Mouse (Mus musculus) cerebellum, postnatal 36 days (tissue): ENCODE data around the gene Ggact.

Experiments
- DNase-seq, 2 experiments: peaks; one replicate each; pipeline ENCODE4 v3.0.0; 2021 to 2022; ENCODE audit warnings: mixed read lengths in 2 of 2

Ggact gene

DNA sequence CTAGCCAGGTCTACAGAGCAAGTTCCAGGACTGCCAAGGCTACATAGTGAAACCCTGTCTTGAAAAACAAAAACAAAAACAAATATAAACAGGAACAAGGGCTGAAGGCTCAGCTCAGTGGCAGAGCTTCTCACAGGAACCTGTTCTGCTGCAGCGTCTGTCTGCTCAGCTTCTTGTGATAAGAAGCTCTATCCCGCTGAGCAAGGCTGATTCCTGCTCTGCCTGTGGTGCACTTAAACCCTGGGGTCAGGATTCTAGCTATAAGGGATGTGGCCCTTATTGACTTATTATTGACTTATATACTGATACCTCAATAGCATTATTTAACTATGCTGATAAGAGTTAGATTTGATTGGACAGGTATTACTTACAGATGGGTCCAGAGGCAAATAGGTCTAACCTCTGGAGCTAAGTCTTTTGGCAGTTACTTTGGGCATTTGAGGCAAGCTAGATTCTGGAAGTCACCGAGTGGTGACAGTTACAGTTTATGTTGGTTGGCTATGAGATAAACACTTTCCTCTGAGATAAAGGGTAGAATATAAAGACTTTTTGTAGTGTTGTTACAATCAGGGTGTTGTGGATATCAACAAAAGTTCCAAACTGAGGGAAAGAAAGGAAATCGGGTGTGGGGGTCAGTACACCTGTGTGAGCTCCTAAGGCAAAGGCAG lies 48.0 kb downstream of the Ggact start:
- no peak for DNase-seq

DNA sequence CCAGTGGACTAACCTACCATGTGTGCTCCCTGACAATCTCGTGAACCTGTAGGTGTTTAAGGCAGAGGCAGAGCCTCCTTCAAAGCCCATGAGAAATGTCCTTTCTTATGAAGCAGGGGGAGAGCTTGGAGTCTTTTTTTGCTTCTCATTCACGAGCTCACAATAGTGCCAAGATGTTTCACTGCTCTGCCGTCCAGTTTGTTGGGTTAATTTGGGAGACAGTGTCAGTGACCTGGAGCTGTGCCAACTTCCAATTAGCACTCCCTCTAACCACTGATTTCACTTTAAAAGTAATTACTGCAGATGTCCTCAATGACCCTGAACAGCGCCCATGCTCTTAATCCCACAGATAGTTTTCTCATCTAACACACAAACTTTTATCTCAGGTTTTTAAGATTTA lies 50.9 kb downstream of the Ggact start:
- DNase-seq: peak in 1 of 2 experiments; percentile 19

DNA sequence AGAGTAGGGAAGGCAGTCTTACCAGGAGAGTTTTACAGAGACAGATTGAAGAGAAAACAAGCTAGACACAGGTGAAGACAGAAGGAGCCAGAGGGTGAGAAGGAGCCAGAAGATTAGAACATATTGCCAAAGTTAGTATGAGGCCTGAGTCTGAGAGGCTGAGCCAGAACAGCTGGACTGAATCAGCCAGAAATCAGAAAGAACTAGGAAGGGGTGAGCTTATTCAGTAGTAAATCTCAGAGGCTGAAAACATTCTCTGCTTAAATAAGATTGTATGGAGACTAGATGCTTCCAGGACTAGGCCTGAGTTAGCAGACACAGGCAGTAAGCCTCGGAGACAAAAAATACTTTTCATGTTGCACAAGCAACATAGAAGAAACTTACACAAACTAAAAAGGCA lies 53.8 kb downstream of the Ggact start:
- no peak for DNase-seq

DNA sequence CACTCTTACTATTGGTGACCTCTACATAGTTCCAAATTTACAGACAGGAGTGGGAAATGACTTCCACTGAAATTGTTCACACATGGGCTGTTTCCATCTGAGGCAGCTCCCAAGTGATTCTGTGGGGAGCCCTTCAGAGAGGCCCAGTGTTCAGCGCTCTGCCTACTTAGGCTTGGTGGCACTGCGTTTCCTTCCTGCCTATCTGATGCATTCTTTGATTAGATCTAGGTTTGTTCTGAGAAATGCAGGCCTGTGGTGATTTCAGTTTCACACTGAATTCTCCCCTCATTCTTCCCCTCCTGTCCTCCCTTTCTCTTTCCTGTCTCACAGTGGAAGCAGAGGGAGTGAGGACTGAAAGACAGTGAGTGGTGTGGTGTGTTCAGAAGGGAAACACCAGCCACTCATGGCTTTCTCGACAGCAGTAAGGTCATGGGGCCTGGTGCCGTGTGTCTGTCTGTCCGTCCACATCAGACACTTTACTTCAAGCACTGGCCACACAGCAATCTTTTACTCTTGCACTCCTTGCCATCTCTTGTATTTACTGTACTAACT lies 61.0 kb downstream of the Ggact start:
- no peak for DNase-seq

DNA sequence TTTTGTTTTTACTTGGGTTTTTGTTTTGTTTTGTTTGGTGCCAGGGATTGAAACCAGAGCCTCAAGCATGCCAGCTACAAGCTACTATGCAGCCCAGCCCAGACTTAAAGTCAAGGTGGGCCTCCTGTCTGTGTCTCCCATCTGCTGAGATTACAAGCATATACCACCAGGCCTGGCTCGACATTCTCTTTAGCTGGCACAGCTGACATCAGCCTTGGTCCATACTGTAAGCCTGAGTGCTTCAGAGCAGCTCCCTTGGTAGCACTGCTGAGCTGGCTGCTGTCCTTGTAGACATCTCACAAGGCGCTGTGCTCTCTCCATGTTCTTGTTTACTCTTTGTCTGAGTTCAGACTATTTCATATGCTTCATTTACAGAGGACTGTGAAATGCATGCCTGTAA lies 76.5 kb downstream of the Ggact start:
- DNase-seq: peak; percentile 12 to 13

DNA sequence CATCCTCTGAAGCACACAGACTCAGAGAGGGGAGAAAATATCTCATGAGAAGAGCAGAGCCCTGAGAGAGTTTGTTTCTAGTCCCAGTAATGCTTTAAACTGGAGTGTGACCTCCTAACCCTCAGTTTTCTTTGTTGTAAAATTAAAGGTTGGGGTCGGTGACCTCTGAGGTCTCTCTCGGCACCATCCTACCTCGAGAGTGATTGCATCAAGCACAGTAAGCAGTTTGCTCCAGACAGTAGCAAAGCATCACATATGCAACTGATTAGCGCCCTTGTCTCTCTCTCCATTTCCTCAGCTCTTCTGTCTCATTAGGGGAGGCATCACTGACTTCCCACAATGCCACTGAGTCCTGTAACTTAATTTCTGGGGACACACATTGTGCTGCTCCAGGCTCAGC lies 77.3 kb downstream of the Ggact start:
- DNase-seq: no peak

DNA sequence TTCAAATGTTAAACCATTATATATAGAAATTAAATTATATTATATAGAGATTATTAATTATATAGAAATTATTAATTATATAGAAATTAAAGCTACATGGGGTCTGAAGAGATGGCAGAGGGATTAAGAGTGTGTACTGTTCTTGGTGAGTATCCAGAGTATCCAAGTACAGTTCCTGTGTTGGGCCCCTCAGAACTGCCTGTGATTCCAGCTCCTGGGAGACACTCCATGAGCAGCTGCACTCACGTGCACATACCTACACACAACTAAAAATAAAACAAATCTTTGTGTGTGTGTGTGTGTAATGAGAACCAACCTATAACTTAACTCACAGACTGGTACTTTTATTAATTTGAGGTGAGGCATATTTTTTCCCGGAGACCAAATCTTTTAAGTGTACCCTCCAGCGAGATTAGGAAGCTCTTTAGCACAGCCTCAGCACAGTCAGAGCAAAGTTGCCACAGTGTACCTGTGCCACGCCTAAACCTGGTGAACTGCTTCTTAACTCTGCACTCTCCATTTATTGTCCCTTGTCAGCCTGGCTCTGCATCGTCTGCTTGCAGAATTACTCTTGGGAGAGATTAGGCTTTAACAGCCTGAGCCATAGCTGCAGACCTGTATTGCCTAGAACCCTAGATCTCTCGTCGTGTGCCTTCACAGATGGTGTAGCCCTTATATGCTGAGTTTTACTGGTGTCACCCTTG lies 77.9 kb downstream of the Ggact start:
- no peak for DNase-seq

DNA sequence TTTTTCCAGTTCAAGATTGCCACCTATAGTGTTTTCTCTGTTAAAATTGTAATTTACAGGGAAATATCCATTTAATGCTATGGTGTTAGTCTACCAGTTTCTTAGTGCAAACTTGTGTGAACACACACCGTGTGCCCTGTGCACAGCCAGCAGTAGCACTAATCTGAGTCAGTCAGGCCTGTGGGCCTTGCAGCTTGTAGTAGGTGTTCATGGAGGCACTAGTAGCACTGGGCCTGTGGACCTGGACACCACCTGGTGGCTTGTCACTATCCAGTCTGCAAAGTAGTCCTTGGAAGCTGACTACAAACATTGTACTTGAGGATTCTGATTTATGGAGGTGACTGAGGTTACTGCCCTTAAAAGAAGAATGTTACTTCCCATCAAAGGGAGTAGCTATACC lies 78.8 kb downstream of the Ggact start:
- DNase-seq: no peak

DNA sequence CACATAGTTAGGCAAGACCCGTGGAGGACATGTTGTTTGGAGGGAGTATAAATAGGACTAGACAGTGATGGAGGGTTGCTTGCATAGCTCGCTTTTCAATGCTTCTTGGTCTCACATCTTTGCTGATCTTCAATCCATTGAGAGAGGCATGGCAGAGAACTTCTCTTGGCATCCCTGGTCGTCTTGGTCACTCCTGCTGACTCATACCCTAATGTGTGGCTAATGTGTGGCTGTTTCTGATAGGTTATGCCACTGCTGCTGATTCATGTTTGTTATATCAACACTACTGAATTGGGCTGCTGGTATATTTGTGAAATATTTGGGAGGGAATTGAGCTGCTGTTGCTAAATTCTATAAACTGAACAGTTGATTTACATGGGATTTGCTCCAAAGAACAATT lies 79.9 kb downstream of the Ggact start:
- no peak for DNase-seq

DNA sequence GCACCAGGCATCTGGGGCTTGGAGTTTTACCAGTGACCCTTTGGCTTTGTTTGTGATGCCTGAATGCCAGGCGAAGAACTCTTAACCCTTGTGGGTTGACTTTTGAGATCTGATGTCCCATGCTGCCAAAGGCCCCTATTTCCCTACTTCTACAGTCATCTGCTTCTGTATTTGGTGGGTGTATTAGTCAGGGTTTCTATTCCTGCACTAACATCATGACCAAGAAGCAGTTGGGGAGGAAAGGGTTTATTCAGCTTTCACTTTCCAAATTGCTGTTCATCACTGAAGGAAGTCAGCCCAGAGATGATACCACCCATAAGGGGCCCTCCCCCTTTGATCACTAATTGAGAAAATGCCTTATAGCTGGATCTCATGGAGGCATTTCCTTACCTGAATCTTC lies 83.1 kb downstream of the Ggact start:
- no peak for DNase-seq

DNA sequence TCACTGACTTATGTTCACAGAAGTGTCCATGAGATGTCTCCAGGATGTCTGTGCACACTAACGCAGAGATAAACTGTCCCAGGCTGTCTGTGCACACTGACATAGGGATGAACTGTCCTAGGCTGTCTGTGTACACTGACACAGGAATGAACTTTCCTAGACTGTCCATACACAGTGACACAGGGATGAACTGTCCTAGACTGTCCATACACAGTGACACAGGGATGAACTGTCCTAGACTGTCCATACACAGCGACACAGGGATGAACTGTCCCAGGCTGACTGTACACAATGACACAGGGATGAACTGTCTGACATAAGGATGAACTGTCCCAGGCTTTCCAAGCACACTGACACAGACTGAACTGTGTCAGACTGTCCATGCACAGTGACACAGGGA lies 88.1 kb downstream of the Ggact start:
- no peak for DNase-seq

DNA sequence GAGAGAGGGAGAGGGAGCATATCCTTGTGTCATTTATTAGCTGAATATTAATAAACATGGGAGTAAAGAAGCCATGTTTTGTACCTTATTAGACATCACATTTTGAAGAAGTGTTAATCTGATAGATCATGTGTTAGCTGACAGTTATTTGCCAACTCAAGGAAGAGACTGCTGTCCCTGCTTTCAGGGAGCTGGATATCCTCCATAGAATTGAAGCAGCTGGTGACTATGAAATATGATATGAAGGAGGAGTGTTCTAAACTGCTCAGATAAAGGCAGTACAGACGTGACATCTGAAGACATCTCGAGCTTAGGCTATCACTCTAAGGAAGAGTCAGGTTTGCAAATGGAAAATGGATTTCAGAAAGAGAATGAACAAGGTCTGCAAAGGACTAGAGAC lies 89.8 kb downstream of the Ggact start:
- no peak for DNase-seq

DNA sequence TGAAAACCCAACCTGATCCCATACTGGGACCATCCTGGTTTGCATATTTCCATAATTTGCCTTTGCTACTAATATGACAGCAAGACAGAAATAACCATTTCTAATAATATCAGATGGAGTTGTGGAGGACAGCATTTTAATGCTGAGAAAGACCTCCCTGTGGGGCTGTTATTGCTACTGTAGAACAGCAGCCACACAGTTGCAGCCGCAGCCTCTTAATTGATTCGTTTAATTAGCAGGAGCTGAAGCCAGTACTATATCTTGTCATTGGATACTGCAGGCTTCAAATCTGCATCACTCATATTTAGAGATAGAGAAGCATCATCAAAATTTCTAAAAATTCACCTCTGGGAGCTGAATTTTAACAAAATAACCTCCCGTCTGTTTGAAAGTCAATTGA lies 92.6 kb downstream of the Ggact start:
- DNase-seq: no peak

DNA sequence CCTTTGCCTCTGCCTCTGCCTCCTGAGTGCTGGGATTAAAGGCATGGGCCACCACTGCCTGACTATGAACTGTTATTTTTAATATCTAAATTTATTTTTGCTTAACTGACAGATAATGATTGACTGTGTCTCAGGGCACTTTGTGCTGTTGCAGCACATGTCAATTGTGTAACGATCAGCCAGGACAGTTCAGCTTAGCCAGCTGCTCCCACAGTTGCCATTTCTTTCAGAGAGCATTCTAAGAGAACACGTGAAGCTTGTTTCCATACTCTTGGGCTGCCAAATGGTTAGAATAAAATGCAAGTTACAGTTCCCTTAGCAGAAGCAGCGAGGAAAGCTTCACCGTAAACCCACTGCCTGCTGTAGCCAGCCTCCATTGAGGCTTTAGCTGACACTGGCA lies 113.3 kb downstream of the Ggact start:
- no peak for DNase-seq

DNA sequence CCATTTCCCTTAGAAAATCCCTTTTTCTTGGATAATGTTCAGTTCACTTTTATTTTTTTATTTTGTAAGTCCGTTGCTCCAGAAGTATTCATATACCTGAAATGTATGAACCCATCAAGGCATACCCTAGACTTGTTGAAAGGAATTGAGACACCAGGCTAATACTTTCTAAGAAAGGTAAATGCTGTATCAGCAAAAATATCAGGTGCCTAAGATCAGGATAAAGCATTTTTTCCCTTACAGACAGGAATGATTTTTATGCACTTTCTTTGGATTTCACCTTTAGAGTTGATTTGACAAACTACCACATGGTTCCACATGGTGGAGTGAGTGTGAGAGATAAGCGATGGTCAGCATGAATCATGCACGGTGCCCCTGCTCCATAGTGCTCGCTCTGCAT lies 120.2 kb downstream of the Ggact start:
- no peak for DNase-seq

DNA sequence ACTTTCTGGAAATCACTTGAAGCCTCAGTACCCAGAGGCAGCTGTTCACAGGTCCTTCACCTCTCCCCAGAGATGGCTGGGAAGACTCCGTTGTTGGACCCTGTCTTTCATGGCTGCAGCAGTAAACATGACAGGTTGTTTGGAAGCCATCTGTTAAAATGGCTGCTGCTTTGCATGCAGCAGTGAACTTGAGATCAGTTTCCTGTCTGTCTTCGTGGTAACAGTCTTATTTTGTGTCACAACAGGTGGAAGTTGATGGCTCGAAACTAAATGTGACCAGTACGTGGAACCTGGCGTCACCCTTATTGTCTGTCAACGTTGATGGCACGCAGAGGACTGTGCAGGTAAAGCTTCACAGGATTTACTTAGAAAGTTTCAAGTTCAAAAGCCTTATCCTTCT lies 123.4 kb downstream of the Ggact start:
- DNase-seq: no peak

DNA sequence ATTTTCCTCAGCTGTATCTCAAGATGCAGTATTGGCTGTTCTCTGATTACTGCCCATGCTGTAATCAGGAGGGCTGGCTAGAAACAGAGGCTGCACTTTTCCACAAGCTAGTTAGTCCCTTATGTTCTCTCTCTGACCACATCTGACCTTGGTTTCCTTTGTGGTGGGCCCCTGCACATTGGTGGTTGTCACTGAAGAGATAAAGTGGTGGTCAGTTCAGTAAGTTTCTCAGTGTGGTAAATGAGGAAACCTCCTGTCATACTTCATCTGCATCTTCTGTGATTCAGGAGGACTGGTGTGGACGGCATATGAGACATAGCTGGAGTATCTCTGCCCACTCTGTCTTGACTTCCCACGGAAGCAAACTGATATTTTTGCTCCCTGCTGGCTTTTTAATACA lies 125.4 kb downstream of the Ggact start:
- DNase-seq: no peak

DNA sequence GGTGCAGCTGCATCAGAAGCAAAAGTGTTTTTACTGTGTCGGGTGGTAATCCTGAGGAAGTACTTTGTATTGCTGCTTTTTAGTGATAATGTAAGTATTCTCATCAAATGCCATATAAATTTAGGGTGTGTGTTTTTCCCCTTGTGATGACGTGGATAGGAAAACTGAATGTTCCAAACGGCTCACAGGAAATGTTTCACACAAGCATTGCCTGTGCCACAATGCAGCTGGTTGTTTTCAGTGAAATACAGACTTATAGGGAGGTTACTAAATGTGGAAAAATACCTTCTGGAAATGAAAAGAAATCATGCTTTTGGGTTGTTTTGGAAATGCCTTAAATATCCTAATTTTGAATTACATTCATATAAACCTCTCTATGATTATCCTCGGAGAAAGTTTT lies 128.9 kb downstream of the Ggact start:
- DNase-seq: no peak

DNA sequence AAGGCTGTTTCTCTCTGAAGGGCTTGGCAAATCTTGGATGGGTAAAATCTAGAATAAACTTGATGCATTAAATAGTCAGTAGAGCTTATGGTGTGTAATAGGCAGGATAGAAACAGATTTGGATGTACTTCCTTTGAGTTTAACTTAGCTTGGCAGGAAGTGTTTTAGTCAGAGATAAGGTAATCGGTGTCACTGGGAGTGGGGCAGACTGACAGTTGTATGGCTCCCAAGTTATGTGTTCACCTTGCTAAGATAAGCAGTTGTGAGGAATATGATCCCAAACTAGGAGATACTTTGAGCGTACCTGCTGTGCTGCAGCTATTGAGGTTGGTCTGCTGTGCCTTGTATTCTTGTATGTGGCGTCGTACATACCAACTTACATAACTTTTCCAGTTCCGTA lies 147.1 kb downstream of the Ggact start:
- no peak for DNase-seq
